Mouse (Mus musculus) liver, adult 2 months (tissue): ENCODE data around the gene Klhdc10. TPM values are rescaled to one million over a fixed set of nuclear protein-coding genes. Genes with fewer than 3 reads are reported as not detected.
A peak's percentile ranks its signal among the peaks of the same experiment; 100 is the strongest.

Experiments used
- DNase-seq: peaks from one replicate; pipeline ENCODE4 v3.0.0-alpha.2; 2011; ENCODE audit warnings: low read depth, low spot score; ENCODE audit errors: extremely low read depth
- H3K27ac ChIP-seq: fragments of 200-500 bp; replicated peaks from 2 replicates; pipeline ENCODE4 v1.5.1; 2012; ENCODE audit warnings: low read depth, mild to moderate bottlenecking, control low read depth, inconsistent platforms, low read length; ENCODE audit not compliant: insufficient read depth
- H3K27me3 ChIP-seq: fragments of 200-500 bp; 2 replicates; pipeline ENCODE4 v1.6.1; 2012; ENCODE audit warnings: mild to moderate bottlenecking, moderate library complexity, low read length, inconsistent platforms; ENCODE audit not compliant: control insufficient read depth, insufficient read depth
- H3K36me3 ChIP-seq: fragments of 200-500 bp; 2 replicates; pipeline ENCODE4 v1.6.1; 2012; ENCODE audit warnings: low read length, inconsistent platforms; ENCODE audit not compliant: control insufficient read depth, insufficient read depth
- H3K4me1 ChIP-seq: fragments of 200-500 bp; 2 replicates; pipeline ENCODE4 v1.6.1; 2011; ENCODE audit warnings: low read length; ENCODE audit not compliant: control insufficient read depth, insufficient read depth
- H3K4me3 ChIP-seq: fragments of 200-500 bp; 2 replicates; pipeline ENCODE4 v1.5.1; 2011; ENCODE audit warnings: low read depth, mild to moderate bottlenecking, control low read depth, low read length, moderate library complexity; ENCODE audit not compliant: insufficient read depth
- H3K79me2 ChIP-seq: fragments of 200-500 bp; 2 replicates; pipeline ENCODE4 v1.6.1; 2012; ENCODE audit warnings: inconsistent platforms, mild to moderate bottlenecking, low read length, moderate library complexity; ENCODE audit not compliant: control insufficient read depth, insufficient read depth
- H3K9ac ChIP-seq: fragments of 200-500 bp; 2 replicates; pipeline ENCODE4 v1.6.1; 2012; ENCODE audit warnings: low read depth, mild to moderate bottlenecking, control low read depth, inconsistent platforms, low read length
- CTCF ChIP-seq: fragments of 200-500 bp; IDR thresholded peaks from 2 replicates; pipeline ENCODE4 v1.5.1; 2011; ENCODE audit warnings: low read depth, low read length, control low read depth
- POLR2A ChIP-seq: fragments of 200-500 bp; IDR thresholded peaks from 2 replicates; pipeline ENCODE4 v1.6.1; 2011; ENCODE audit warnings: low read length, control low read depth; ENCODE audit not compliant: insufficient read depth; ENCODE audit errors: extremely low read depth
- WGBS: fragments of 180-500 bp; shearing (Covaris S2); methylation state at CpG from one replicate; pipeline ENCODE4 v1.1.7; 2018; 5-methylcytosine and 5-hydroxymethylcytosine counted together
- polyA plus RNA-seq: library from polyadenylated mRNA; depleted of rRNA; stranded (reverse); fragments of >200 nt; gene quantifications from 2 replicates; pipeline ENCODE4 v1.2.3, GENCODE M21; 2012; rRNA removed
- total RNA-seq: library from RNA; depleted of rRNA; stranded (reverse); fragments of >200 nt; gene quantifications from 2 replicates; pipeline ENCODE4 v1.2.3, GENCODE M21; 2014; rRNA removed

Klhdc10 gene
- 18.8 and 25.0 TPM in 2 replicates for total RNA-seq
- 18.9 and 19.0 TPM in 2 replicates for polyA plus RNA-seq

- no peak for TF ChIP-seq CTCF
- TF ChIP-seq POLR2A: 0 out of 2 replicates have a peak, but pooled peaks have one; percentile 24
- peak within 1 kb of the TSS; percentile 91 for H3K27ac ChIP-seq
- H3K4me1 ChIP-seq: peaks cover 7% of the 10 kb centered on the region; the same call in 1 of the 2 replicates
- WGBS: under 1% methylated on average over 41 of the region's 41 CpGs
- peak; percentile 93 for DNase-seq
- H3K79me2 ChIP-seq: peaks cover 8% of the 10 kb centered on the region; the same call in 1 of the 2 replicates
- H3K27me3 ChIP-seq: no peaks in the 10 kb centered on the region
- H3K9ac ChIP-seq: peak within 1 kb of the TSS; percentile 91
- H3K36me3 ChIP-seq: no peaks in the 10 kb centered on the region
- H3K4me3 ChIP-seq: peak within 1 kb of the TSS; percentile 87
Observed at GRCm38 (mm10) chr6:30401308-30402015, at the start of gene Klhdc10. Gene Klhdc10 (plus strand): TSS chr6:30401868.

GRCm38 (mm10) chr6:30352762-30353161 is 48.9 kb upstream of the Klhdc10 start:
- 71% methylated on average over 8 of the region's 8 CpGs for WGBS
- Histone ChIP-seq H3K4me3 (no peak overlapping the region), H3K4me1 (peaks cover 6% of the 10 kb centered on the region), H3K27me3 (no peaks in the 10 kb centered on the region), H3K79me2 (no peaks in the 10 kb centered on the region), H3K27ac (no peak overlapping the region), H3K36me3 (no peaks in the 10 kb centered on the region), H3K9ac (no peak overlapping the region)
- TF ChIP-seq POLR2A (no peak), CTCF (no peak)
- DNase-seq: no peak

GRCm38 (mm10) chr6:30353661-30354060 is 48.0 kb upstream of the Klhdc10 start:
- TF ChIP-seq POLR2A (no peak), CTCF (no peak)
- Histone ChIP-seq H3K4me3 (no peak overlapping the region), H3K36me3 (no peaks in the 10 kb centered on the region), H3K27me3 (no peaks in the 10 kb centered on the region), H3K4me1 (peaks cover 6% of the 10 kb centered on the region), H3K79me2 (no peaks in the 10 kb centered on the region), H3K27ac (no peak overlapping the region), H3K9ac (no peak overlapping the region)
- DNase-seq: no peak
- 92% methylated on average over 8 of the region's 8 CpGs for WGBS

- H3K27ac ChIP-seq: no peak overlapping the region
- WGBS: 40% methylated on average over 5 of the region's 5 CpGs
Observed at GRCm38 (mm10) chr6:30354760-30355159, 46.9 kb upstream of the Klhdc10 start.

GRCm38 (mm10) chr6:30355701-30356100 is 46.0 kb upstream of the Klhdc10 start:
- Histone ChIP-seq H3K9ac (no peak overlapping the region), H3K4me1 (peaks cover 6% of the 10 kb centered on the region)
- WGBS: 92% methylated on average over 8 of the region's 8 CpGs

More at GRCm38 (mm10) chr6:30354760-30355159, 46.9 kb upstream of the Klhdc10 start:
- DNase-seq: no peak
- Histone ChIP-seq H3K36me3 (no peaks in the 10 kb centered on the region), H3K9ac (no peak overlapping the region), H3K4me1 (peaks cover 6% of the 10 kb centered on the region), H3K4me3 (no peak overlapping the region), H3K79me2 (no peaks in the 10 kb centered on the region), H3K27me3 (no peaks in the 10 kb centered on the region)
- TF ChIP-seq POLR2A (no peak), CTCF (no peak)

GRCm38 (mm10) chr6:30356161-30356560 is 45.5 kb upstream of the Klhdc10 start:
- no peak overlapping the region for H3K9ac ChIP-seq
- peaks cover 6% of the 10 kb centered on the region for H3K4me1 ChIP-seq
- DNase-seq: peak; percentile 87
- H3K79me2 ChIP-seq: no peaks in the 10 kb centered on the region
- H3K27ac ChIP-seq: 0 out of 2 replicates have a peak overlapping the region, but pooled peaks have one; percentile 5
- TF ChIP-seq CTCF: no peak
- no peak for TF ChIP-seq POLR2A
- H3K27me3 ChIP-seq: no peaks in the 10 kb centered on the region
- 52% methylated on average over 5 of the region's 5 CpGs for whole genome bisulfite sequencing
- H3K4me3 ChIP-seq: no peak overlapping the region
- no peaks in the 10 kb centered on the region for H3K36me3 ChIP-seq

More at GRCm38 (mm10) chr6:30355701-30356100, 46.0 kb upstream of the Klhdc10 start:
- H3K4me3 ChIP-seq: no peak overlapping the region
- H3K27ac ChIP-seq: no peak overlapping the region
- TF ChIP-seq POLR2A: no peak
- no peak for TF ChIP-seq CTCF
- no peaks in the 10 kb centered on the region for H3K27me3 ChIP-seq
- DNase-seq: no peak
- no peaks in the 10 kb centered on the region for H3K36me3 ChIP-seq
- H3K79me2 ChIP-seq: no peaks in the 10 kb centered on the region
